Mouse (Mus musculus) layer of hippocampus, postnatal 36 days (tissue): ENCODE results near the gene Znrd1as. TPM values are rescaled to one million over a fixed set of nuclear protein-coding genes. Genes with fewer than 3 reads are reported as not detected.

Experiments used
- DNase-seq, 2 experiments: peaks; one replicate each; pipeline ENCODE4 v3.0.0; 2022
- total RNA-seq, 2 experiments: library from RNA; stranded (reverse); gene quantifications; 2 replicates each; pipeline ENCODE4 v1.2.3; 2021

Znrd1as gene
- 1 to 10 TPM; 6.1 to 8.8 TPM for total RNA-seq

DNA sequence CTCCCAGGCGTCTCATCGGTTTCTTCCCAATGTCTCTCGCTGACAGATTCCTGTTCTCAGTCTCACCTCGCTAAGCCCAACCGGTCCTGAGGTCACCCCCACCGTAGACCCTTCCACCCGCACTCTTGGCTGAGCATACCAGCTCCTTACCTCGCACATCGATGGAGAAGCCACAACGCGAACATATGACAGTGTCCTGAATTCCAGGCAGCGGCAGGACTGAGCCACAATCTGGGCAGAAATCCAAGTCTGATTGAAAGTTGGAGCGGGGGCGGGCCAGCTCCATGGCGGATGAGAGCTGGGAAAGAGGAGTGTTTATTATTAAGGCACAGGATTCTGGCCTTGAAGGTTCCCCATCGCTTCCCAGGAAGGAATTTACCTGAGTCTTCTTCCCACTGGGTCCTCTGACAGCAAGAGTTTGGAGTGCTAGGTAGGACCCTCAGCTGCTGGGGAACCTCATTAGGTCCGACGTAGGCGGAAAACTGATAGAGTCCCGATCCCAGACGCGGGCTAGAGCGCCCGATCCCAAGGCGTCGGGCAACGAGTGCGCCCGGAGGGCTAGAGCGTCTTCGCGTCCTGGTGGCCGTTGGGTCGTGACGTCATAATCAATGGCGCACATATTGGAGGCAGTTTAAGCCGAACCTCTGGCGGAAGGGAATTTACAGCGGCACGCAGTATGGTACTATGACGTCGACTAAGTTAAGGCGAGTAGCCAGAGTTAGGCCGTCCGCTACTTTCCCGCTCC, at the start of gene Znrd1as, which contains the start of gene Znrd1:
Znrd1as (plus strand) TSS at position 594 of the 745 bp plus-strand sequence.
Znrd1 (minus strand) TSS at position 561 of the 745 bp plus-strand sequence.
- peak; percentile 93 to 95 for DNase-seq

DNA sequence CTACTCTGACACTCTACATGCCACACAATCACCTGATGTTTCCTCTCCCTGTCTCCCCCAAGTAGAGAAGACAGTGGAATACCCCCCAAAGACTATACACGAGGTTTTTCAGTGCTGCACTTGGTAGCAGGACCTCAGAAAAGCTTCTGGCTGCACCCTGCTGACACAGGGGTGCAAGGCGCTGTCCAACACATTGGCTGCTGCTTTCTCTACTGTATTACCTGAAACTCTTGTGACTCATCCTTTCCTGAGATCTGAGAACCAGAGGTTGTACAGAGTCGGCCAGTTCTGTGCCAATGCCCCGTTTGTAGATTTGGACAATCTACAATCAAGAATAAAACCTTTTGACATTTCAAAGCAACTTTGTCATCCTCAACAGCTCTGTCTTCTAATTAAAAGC, 48.6 kb upstream of the Znrd1as start:
- no peak for DNase-seq

DNA sequence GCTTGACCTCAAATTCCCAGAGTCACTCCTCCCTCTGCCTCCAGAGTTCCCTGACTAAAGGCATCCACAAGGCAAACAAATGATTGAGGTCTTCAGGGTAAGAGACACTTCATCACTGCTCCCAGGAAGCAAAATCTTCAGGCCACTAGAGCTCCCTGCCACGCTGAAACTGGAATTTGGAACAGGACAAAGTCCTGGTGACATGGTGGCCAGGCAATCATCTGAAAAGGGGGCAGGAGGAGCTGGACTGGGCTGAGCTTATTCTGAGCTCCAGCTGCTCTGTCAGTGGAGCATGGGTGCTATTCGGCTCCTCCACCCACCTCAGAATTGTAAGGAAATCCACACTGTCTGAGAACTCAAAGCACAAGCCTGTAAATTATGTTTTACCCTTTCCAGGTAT, 46.4 kb upstream of the Znrd1as start:
- DNase-seq, result no peak

DNA sequence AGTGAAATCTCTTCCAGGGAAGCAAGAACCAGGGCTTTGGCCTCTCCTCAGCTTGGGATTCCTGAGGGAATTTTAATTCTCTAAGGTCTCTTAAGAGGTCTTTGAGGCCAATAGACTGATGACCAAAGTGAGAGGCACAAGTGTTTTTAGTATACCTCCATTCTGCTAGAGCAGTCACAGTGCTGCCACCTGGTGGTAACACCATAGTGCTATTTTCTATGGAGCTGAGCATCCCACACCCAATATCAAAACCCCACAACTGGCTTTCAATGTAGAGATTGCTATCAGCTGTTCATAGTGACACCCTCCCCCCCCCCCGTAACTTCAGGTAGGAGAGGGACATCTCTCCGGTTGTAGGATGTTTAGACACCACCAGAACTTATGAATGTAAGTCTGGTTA, 44.3 kb upstream of the Znrd1as start:
- DNase-seq, result peak; percentile 42 to 70

DNA sequence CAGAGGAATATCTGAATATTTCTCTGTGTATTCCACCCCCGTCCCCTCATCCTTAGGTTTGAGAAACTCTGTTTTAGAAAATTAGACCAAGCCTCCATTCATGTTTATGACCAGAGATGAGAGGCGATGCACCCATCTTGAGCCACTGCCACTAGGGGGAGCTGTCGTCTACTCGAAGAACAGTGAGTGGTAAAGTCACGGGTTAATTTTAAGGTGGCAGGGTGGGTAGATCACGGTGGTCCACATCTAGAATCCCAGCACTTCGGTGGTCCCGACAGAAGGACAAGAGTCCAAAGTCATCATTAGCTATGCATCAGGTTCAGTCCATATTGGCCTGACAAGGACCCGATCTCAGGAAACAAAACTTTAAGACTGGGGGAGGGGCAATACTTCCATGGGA, 43.3 kb upstream of the Znrd1as start:
- DNase-seq, result peak; percentile 33 to 50

DNA sequence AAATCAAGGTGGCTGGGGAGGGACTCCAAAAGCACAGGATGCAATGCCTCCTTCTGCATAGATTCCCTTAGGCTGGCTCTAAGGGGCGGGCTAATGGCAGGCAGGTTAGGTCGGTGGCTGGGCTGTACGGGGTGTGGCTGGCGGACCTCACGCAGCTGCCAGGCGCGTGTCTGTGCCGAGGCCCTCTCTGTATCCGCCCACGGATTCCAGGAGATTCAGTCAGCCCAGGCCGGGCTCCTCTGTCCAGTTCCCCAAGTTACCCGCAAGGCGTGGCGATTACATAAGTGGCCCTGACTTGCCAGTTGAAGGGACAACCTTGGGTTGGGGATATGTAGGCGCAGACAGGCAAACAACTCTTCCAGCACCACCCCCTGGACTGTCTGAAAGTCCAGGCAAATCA, 38.2 kb upstream of the Znrd1as start:
- DNase-seq, result no peak

DNA sequence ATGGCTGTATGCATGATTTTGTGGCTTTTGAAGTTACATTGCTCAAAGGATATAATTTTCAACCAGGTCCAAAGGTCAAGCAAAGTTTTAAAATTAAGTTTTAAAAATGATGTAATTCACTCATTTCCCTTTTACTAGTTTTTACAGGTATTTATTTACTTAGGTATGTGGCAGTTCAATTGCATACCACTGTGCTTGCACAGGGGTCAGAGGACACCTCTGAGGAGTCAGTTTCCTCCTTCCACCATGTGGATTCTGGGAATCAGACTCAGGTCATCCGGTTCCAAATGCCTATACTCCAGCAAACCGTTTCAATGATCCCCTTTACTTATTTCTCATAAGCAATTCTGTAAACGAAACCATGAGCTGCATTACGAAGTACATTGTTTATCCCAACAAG, 35.7 kb upstream of the Znrd1as start:
- DNase-seq, result no peak

DNA sequence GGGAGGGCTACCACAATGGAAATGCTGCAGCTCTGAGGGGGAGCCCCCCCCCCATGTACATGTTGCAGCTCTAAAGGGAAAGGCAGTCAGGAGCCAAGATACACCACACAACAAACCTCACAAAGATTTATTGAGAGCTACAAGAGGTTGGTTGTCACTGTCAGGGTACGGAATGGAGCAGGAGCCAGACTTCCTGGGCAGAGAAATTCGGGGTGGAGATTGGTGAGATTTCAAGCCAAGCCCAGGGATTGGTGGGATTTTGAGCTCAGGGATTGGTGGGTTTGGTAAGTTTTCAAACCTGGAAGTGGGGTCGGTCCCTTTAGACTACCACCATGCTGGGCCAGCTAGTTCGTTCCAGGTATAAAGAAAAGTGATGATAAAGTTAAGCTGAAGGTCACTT, 34.9 kb upstream of the Znrd1as start:
- DNase-seq, result no peak

DNA sequence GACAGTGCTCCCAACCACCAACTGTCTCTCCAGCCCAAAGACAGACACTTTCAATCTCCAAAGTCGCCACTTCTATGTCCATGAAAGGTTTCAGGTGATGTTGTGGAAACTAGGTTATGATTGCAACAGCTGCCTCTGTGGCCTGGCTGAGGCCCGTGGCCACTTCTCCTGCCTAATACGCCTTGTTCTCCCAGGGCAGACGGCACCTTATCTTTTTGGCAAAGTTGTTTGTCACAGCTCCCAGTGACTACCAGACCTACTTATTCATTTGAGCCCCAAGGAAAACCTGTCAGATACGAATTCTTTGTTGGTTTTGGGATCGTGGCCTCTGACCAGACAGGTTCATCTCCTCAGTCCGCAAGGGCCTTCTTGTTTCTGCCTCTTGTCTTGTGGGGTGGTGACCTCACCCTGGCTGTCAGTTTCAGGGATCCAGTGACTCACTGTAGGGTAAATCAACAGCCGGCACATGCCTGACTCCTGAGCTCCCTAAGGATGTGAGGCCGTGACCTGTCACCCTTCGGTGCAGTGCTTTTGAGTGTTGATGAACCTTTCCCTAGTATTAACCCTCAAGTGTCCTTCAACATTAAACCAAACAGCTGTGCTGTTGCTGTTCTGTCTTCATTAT, 30.8 kb upstream of the Znrd1as start:
- DNase-seq, result no peak

DNA sequence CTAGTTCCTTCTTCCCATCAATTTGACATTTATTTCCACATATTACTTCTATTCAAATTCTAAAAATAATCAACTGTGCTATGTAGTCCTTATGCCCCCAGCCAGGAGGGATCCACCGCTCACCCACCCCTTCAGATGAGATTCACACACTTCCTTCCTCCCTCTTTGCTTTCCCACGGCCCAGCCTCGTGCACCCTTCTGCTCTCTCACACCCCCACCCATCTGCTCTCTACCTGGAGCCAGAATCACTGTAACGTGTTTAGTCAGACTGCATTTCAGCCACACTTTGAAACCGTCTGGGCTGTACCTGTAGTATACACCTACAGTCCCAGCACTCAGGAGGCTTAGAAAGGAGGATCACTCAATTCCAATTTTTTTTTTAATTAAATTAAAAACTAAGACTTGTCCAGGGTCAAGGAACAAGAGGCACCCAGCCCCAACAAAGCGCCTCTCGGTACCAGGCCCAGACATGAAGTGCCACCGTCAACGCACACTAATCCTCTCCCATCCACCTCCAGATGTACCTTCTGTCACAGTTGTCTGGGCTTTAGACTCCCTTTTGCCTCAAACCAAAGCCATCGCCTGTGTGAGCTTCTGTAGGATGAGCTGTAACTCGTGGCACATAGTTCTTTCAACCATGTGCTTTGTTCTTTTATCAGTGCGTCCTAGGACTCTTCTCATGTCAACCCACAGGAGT, 29.0 kb upstream of the Znrd1as start:
- no peak for DNase-seq

DNA sequence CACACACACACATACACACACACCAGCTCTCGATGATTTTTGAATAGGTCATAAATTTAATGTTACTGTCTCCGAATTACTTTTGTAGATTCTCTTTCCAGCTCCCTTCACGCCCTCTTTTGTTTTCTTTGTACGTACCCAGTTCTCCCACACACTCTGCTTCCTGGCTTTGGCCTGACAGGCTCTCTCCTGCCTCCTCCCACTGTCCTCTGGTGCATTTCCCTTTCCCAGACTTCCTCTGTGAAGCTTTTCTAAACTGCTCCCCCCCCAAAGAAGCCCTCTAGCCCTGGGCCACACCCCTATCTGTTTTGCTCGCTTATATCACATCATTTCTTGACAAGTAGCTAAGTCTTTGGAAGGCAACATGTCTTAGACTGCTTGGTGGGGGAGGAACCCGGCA, 28.2 kb upstream of the Znrd1as start:
- no peak for DNase-seq

DNA sequence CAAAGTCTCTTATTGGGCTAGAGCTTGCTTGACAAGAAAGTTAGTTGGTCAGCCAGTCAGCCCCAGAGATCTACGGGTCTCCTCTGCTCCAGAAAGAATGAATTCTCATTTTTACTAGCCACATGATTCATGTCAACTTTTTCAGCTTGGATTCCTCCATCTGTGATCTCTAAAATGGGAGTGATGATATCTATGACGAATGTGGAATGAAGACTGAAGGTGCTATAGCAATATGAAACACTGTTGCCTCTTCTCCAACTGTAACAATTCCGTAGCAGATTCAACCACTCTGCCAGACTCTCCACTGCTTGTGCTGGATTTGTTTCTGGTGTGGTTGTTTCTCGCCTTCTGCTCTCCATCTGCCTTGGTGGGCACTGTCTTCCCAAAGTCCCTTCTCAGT, 27.3 kb upstream of the Znrd1as start:
- no peak for DNase-seq

DNA sequence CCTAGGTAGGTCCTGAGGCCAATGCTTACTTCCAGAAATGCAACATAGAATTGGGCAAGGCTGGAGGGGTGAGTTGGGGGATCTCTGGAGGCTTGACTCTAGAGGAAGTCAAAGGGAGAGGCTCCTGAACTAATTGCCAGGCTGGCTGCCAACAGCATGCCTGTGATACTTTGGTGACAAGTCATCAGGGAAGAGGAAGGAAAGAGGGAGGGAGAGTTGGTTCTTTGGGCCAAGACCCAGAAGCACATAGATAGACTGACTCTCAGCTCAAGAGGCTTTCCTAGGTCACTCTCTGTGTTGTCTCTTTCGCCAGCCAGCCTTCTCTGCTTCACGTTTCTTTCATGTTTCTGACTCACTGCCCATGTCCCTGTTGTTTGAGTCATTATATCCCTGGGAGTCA, 26.6 kb upstream of the Znrd1as start:
- DNase-seq, result no peak

DNA sequence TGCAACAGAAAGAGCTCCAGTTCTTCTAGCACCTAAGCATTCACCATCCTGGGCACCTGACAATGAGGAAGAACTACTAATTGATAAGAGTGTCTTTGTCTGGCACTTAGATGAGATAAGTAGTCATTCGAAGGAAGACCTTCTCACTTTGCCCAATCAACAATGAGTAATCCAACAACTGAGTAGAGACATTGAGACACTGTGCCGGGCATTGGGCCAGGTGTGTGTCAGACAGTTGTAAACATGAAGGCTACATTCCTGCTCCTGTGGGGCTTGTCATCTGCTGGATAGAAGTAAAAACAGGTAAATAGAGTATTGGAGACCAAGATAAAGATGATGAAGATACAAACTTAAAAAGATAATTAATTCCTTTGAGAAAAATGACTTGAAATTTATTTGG, 20.3 kb upstream of the Znrd1as start:
- DNase-seq, result no peak

DNA sequence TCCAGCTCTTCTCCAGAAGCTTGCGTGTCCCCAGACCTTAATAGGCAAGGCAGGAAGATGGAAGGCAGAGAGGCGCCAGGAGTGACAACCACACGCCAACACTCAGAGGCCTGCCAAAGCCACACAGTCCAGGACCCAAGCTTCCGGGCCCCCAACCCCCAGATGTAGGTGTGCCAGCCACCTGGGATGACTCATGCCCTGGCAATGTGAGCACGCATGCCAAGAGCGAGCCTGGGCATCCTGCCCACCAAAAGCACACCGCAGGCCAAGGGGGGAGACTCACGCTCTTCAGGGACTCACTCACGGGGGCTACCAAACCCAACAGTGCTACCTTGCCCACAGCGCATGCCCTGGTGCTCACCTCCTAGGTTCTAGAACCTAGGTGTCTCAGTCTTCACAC, 16.0 kb upstream of the Znrd1as start:
- peak in 1 of 2 experiments; percentile 41 for DNase-seq

DNA sequence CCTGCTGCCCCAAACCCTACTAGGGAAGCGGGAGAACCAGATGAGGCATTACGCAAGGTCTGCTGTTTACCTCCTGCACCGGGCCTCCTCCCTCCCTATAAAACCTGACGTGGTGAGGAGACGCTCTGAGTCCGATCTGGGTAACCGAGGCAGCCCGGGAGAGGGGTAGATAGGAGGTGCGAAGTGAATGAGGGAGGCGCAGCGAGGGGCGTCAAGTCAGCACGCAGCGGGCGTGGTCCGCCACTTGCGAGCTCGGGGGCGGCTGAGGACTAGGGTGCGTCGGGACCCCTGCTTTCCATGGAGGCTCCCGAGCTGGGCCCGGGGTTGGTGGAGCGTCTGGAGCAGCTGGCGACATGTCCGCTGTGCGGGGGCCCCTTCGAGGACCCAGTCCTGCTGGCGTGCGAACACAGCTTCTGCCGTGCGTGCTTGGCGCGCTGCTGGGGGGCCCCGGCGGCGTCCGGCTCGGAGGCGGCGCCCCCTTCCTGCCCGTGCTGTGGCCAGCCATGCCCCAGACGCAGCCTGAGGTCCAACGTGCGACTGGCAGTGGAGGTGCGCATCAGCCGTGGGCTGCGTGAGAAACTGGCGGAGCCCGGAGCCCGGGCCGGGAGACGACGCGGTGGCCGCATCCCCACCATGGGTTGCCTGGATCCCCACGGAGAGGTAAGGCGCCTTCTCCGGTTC, 15.5 kb upstream of the Znrd1as start, which contains the start of gene Rnf39:
Rnf39 (plus strand) TSS at position 128 of the 681 bp plus-strand sequence.
- DNase-seq, result no peak

DNA sequence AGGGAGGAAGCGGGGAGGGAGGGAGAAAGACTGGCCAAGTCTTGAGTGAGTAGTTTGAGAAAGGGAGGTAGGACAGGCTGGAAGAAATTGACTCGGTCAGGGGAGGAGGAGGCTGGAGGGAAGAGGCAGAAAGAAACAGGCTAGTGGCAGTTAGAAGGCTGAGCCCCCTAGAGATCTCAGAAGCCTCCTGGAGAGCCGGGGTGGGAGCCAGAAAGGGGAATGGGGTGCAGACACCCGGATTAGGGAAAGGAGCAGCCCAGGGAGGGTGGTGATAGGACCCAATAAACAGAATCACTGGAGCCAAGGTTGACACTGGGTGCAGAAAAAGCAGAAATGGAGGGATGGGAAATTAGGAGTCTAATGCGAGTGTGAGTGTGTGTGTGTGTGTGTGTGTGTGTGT, 14.7 kb upstream of the Znrd1as start:
- DNase-seq, result no peak

DNA sequence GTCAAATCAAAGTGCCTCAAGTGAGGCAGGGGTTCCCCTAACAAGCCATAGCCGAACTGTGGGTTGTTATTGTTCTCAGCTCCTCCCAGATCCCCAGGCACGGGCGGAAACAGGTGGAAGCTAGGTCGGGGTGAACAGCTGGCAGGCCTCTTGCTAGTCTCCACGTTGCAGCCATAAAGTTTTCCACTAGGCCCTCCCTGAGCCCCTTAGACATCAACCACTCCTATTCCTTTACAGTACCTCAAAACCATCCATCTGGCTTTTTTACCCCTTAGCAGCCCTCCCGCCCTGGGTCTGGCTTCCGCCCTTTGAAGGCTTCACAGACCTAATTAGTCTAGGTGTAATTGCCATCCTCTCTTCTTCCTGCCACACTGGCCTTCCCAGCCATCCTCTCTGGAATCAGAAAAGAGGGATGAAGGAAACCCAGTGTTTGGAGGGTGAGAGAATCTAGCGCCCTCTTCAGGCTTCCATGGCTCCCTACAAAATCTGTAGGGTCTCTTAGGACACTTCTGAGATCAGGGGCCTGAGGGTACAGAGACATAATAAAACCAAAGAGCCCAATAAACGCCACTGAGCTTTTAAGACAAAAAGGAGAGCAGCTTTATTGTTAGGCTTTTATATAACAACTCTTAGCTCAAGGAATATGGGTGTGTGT, 14.1 kb upstream of the Znrd1as start:
- no peak for DNase-seq

DNA sequence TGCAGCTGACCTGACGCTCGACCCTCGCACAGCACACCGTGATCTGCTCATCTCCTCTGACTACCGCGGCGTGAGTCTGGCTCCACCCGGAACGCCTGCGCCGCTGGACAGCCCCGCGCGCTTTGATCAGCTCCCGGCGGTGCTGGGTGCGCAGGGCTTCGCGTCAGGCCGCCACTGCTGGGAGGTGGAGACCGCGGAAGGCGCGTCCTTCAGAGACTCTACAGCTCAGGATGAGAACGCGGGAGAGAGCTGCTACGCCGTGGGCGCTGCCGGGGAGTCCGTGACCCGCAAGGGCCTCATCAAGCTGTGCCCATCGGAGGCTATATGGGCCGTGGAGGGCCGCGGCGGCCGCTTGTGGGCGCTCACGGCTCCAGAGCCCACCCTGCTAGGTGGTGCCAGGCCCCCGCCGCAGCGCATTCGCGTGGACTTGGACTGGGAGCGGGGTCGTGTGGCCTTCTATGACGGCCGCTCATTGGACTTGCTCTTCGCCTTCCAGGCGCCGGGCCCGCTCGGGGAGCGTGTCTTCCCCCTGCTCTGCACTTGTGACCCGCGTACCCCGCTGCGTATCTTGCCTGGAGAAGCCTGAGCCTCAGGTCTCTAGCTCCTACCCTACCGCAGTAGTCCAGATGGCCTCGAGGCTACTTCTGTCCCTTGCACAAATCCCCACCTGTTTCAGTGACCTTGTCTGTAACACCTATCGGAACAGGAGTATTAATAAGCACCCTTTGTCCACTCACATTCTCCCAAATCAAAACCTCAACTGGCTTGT, 11.2 kb upstream of the Znrd1as start:
- DNase-seq, result peak; percentile 55 to 70

DNA sequence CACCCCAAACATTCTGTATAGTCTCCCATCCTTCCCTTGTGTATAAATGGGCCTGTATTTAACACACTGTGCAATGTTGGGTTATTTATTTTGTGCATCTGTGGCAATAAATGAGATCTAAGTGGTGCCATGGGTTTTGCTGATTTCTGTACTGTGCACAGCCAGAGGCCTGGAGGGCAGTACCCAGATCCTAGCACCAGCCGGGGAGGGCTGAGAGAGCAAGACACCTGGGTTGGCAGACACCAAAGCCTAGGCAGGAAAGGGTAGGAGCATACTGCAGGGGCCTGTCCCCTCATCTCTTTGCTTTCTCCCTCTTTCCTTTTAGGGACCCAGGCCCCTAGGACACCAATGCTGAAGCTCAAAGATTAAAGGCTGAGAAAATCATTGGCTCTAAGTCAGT, 10.1 kb upstream of the Znrd1as start:
- DNase-seq, result no peak

DNA sequence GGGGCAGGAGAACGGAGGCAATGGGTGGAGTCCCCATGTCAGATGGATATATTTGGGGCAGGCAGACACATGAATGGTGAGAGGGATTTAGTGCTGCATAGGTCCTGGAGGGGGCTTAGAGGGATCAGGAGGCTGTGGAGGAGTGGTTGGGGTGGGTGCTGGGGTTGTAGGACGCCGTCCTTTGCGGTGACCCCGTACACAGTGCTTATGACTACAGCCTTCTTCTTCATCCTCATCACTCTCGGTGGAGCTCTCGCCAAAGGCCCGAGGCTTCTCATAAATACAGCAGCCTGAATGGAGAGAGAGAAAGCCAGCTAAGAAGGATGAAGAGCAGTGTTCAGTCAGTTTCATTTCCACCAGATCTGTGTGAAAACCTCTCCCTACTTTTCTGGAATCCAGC, 9.1 kb upstream of the Znrd1as start:
- no peak for DNase-seq
